Mouse (Mus musculus): ENCODE measurements around the gene Clca3b. TPM values are rescaled to one million over a fixed set of nuclear protein-coding genes. Genes with fewer than 3 reads are reported as not detected.
A peak's percentile ranks its signal among the peaks of the same experiment; 100 is the strongest.
"Not testable (repeated sequence)": the region's sequence is repeated elsewhere in the genome, so short reads cannot be mapped to it uniquely, and the experiment has no call there.

Gene Clca3b
- 5.8 and 6.3 TPM in 2 replicates for polyA plus RNA-seq (2015; fragmentation: Nextera tagmentation; extraction: Ambion mirVana)

DNA sequence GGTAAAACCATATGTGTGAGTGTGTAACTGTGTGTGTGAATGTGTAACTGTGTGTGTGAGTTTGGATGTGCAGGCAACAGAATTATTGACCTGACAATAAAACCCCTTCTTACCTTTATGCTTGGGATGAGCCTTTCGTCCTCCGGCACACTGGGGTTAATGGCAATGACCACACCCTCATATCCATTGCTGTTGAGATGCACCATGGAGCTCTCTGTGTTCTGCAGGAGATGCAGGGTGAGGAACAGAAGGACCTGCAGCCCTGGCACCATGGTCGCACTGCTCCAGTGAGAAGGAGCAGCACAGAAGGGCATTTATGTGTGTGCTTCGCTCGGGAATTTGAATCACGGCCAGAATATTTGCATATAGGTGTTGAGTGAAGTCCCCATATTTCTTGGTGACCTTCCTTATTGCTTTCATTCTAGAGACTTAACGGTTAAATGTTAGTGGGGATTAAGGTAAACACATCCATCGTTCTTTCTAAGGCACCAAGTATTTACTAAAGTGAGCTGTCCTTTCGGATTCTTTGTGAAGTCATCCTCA, at the start of gene Clca3b:
Clca3b (minus strand) TSS at position 344 of the 543 bp plus-strand sequence.
- not testable (repeated sequence) for H3K4me3 ChIP-seq (replicated peaks); H3K4me1 ChIP-seq (replicated peaks); H3K9ac ChIP-seq; H3K9me3 ChIP-seq; H3K27ac ChIP-seq; H3K27me3 ChIP-seq (replicated peaks); H3K36me3 ChIP-seq
- 47% methylated on average over 9 of the region's 9 CpGs for WGBS
- H3K4me2 ChIP-seq (replicated peaks): peak within 1 kb of the TSS; percentile 22; the same call in 1 of the 2 replicates
- ATAC-seq: peak; percentile 83

DNA sequence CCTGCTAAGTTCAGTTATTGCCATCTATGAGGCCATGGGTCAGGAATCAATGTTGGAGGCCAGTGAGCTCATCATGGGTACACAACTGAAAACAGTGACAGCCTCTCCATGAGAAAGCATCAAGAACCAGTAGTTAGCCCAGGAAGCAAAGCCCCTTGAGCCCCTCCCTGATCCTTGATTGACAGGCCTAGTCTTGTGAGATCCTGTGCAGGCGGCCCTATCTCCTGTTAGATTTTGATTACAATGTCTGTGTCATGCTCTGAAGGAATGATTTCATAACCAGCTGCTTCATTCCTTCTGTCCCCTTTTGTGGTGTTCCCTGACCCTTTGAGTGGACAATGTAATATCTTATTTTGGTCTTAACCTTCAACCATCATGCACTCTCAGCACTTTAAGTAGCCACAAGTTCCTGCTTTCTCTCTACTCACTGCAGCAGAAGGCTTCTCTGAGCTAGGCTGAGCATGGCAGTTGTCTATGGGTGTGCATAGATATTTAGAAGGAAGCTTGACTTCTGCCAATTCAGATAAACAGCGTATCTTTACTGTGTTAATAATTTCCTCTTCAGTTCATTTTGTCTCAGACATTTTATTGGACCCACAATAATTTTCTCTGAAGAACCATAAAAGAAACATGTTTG, 48.0 kb upstream of the Clca3b start:
- Histone ChIP-seq H3K36me3 (no peaks in the 10 kb centered on the region), H3K27me3 (replicated peaks) (no peaks in the 10 kb centered on the region), H3K9ac (no peak overlapping the region), H3K4me1 (replicated peaks) (no peaks in the 10 kb centered on the region), H3K4me2 (replicated peaks) (no peak overlapping the region), H3K4me3 (replicated peaks) (no peak overlapping the region), H3K9me3 (no peaks in the 10 kb centered on the region), H3K27ac (no peak overlapping the region)
- ATAC-seq: no peak
- 77% methylated on average over 2 of the region's 2 CpGs for WGBS

DNA sequence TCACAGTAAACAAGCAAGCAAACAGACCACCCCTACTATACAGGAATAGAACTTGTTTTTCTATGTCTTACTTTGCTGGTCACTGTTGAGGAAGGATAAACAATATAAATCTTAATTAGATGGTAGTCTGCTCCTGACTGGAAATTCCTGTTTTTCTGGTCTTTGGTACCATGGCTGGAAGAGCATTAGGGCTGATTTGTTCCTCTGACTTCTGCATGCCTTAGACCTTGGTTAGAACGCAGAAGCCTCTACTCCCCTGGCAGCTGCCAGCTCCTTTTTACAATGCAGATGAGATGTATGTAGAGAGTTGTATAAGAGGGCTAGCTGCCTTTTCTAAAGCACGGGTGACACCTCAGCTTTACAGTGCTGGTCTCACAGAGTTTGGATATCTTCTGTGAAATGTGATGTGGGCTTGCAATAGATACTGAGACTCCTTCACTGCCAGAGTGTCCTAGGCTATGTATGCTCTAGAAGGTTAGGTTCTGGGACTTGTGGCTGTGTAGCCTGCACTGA, 41.1 kb upstream of the Clca3b start:
- H3K9ac ChIP-seq: no peak overlapping the region
- whole genome bisulfite sequencing: 43% methylated on average over 2 of the region's 2 CpGs
- no peaks in the 10 kb centered on the region for H3K27me3 ChIP-seq (replicated peaks)
- H3K4me2 ChIP-seq (replicated peaks): no peak overlapping the region
- no peaks in the 10 kb centered on the region for H3K36me3 ChIP-seq
- no peak overlapping the region for H3K27ac ChIP-seq
- H3K4me1 ChIP-seq (replicated peaks): no peaks in the 10 kb centered on the region
- no peaks in the 10 kb centered on the region for H3K9me3 ChIP-seq
- H3K4me3 ChIP-seq (replicated peaks): no peak overlapping the region
- ATAC-seq: peak; percentile 52

GRCm38 (mm10) chr3:144886957-144887356, 37.8 kb upstream of the Clca3b start:
- Histone ChIP-seq H3K4me3 (replicated peaks) (no peak overlapping the region), H3K36me3 (no peaks in the 10 kb centered on the region), H3K9ac (no peak overlapping the region), H3K27me3 (replicated peaks) (no peaks in the 10 kb centered on the region), H3K4me1 (replicated peaks) (no peaks in the 10 kb centered on the region), H3K9me3 (no peaks in the 10 kb centered on the region), H3K4me2 (replicated peaks) (no peak overlapping the region), H3K27ac (no peak overlapping the region)
- ATAC-seq: peak; percentile 83

DNA sequence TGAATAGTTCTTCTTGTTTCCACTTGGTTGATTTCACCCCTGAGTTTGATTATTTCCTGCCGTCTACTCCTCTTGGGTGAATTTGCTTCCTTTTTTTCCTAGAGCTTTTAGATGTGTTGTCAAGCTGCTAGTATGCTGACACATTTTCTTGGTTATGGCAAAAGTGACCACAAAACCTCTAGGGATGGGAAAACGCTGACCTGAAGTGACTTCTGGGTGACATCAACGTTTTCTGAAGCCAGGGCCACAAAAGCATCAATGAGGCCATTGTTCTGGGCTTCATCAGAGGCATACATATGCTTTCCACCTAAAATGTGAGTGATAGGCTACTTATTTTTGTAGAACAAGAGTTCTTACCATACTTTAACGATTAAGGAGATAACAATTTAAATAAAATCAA, 22.9 kb upstream of the Clca3b start:
- not testable (repeated sequence) for H3K9ac ChIP-seq; H3K4me1 ChIP-seq (replicated peaks); ATAC-seq; H3K9me3 ChIP-seq; H3K4me3 ChIP-seq (replicated peaks); H3K27me3 ChIP-seq (replicated peaks); H3K27ac ChIP-seq; H3K36me3 ChIP-seq; H3K4me2 ChIP-seq (replicated peaks)
- WGBS: 68% methylated on average over 4 of the region's 4 CpGs

DNA sequence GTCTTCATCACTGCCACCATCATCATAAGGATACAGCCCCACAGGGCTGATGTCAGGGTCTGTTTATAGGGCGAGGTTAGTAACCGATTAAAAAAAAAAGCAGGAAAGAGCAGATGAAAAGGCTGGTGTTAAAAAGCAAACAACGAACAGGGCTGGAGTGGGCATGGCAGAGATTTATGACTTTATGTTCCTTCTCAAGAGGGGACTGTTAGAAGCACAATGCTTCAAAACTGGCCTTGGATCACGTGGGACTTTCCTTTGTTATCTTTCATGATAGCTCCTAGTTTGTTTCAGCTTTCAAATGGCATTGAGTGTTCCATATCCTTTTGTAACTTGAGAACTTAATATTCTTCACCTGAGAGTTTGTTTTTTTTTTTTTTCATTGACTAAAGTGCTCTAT, 427 bp upstream of the Clca3b start:
- H3K27ac ChIP-seq: no peak overlapping the region
- no peaks in the 10 kb centered on the region for H3K36me3 ChIP-seq
- no peaks in the 10 kb centered on the region for H3K9me3 ChIP-seq
- WGBS: 16% methylated on average over 4 of the region's 4 CpGs
- H3K9ac ChIP-seq: no peak overlapping the region
- peak overlapping the region; percentile 22; the same call in 1 of the 2 replicates for H3K4me2 ChIP-seq (replicated peaks)
- no peaks in the 10 kb centered on the region for H3K27me3 ChIP-seq (replicated peaks)
- H3K4me3 ChIP-seq (replicated peaks): no peak overlapping the region
- ATAC-seq: peak; percentile 93
- no peaks in the 10 kb centered on the region for H3K4me1 ChIP-seq (replicated peaks)

DNA sequence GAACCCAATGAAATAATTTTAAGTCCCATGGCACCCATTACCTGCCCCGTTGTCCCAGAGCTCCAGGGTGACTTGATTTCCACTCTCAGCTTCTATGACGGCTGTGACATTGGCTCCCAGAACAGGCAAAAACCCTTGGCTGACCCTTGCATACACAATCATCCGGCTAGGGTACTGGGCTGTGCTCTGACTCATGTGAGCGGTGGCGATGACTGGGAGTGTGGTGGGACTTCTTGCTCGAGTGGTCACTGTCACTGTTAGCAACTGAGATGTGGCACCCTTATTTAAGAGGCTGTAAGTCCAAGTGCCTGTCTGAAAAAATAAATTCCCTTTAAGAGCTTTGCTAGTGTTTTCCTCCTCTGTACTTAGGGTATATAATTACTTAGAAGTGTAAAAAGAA, 21.9 kb downstream of the Clca3b start:
- H3K27me3 ChIP-seq (replicated peaks): no peaks in the 10 kb centered on the region
- no peak overlapping the region for H3K4me3 ChIP-seq (replicated peaks)
- H3K9ac ChIP-seq: no peak overlapping the region
- ATAC-seq: no peak
- H3K36me3 ChIP-seq: no peaks in the 10 kb centered on the region
- no peaks in the 10 kb centered on the region for H3K9me3 ChIP-seq
- no peak overlapping the region for H3K4me2 ChIP-seq (replicated peaks)
- WGBS: 87% methylated on average over 6 of the region's 6 CpGs
- no peaks in the 10 kb centered on the region for H3K4me1 ChIP-seq (replicated peaks)
- H3K27ac ChIP-seq: no peak overlapping the region

DNA sequence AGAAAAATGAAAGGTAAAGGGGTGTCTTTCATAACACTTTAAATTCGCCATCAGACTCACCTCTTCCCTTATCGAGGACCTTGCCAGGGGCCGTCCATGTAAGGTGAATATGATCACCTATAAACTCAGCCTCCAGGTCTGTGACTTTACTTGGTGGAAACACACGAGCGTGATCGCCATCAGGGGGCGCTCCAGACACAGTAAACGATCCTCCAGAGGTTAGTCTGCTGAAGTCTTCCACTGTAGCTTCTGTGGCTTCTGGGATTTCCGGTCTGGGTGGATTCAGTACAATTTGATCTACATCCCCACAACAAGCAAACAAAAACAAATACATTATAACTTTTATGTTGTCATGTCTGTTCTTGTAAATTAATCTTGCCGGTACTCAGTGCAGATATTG, 24.0 kb downstream of the Clca3b start:
- 16% methylated on average over 10 of the region's 10 CpGs for WGBS
- Histone ChIP-seq H3K27ac (no peak overlapping the region), H3K4me3 (replicated peaks) (no peak overlapping the region), H3K9ac (no peak overlapping the region), H3K4me2 (replicated peaks) (no peak overlapping the region), H3K27me3 (replicated peaks) (no peaks in the 10 kb centered on the region), H3K4me1 (replicated peaks) (no peaks in the 10 kb centered on the region), H3K9me3 (no peaks in the 10 kb centered on the region), H3K36me3 (no peaks in the 10 kb centered on the region)
- ATAC-seq: peak; percentile 77; the same call in 1 of the 2 replicates

- H3K4me1 ChIP-seq (replicated peaks): no peaks in the 10 kb centered on the region
- WGBS: 77% methylated on average over 5 of the region's 5 CpGs
- H3K9ac ChIP-seq: no peak overlapping the region
- H3K4me3 ChIP-seq (replicated peaks): no peak overlapping the region
- H3K36me3 ChIP-seq: no peaks in the 10 kb centered on the region
- no peak overlapping the region for H3K4me2 ChIP-seq (replicated peaks)
- H3K27me3 ChIP-seq (replicated peaks): no peaks in the 10 kb centered on the region
- no peak for ATAC-seq
- no peak overlapping the region for H3K27ac ChIP-seq
- no peaks in the 10 kb centered on the region for H3K9me3 ChIP-seq
These were observed 25.8 kb downstream of the Clca3b start for GRCm38 (mm10) chr3:144823331-144823730.

DNA sequence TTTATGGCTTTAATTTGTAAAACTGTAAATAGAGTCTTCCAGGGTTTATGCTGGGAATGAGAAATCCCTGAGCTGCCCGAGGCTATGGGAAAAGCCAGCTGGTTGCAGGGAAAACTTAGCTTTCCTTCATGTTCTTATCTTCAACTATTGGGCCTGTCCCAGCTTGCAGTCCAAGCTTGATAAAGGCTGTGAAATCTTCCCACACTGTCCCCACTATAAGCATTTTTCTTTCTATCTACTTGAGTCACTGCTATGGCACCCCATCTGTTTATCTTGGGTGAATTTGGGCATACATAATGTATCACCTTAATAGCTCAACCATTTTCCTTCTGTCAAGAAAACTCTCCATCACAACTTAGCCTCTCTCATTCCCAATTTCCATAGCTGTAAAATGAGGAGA, 28.5 kb downstream of the Clca3b start:
- Histone ChIP-seq H3K9me3 (no peaks in the 10 kb centered on the region), H3K4me3 (replicated peaks) (no peak overlapping the region), H3K4me1 (replicated peaks) (no peaks in the 10 kb centered on the region), H3K27ac (no peak overlapping the region), H3K9ac (no peak overlapping the region), H3K36me3 (no peaks in the 10 kb centered on the region), H3K4me2 (replicated peaks) (no peak overlapping the region), H3K27me3 (replicated peaks) (no peaks in the 10 kb centered on the region)
- WGBS: 37% methylated on average over 1 of the region's 1 CpGs
- no peak for ATAC-seq

GRCm38 (mm10) chr3:144819219-144819618, 29.9 kb downstream of the Clca3b start, which contains the start of gene Clca3a2:
Gene Clca3a2 (minus strand): TSS chr3:144819494.
- not testable (repeated sequence) for H3K9me3 ChIP-seq; H3K27me3 ChIP-seq (replicated peaks); H3K4me1 ChIP-seq (replicated peaks); H3K36me3 ChIP-seq; H3K4me2 ChIP-seq (replicated peaks); H3K9ac ChIP-seq; H3K27ac ChIP-seq; H3K4me3 ChIP-seq (replicated peaks)
- ATAC-seq: peak; percentile 67
- 63% methylated on average over 6 of the region's 6 CpGs for WGBS

GRCm38 (mm10) chr3:144813336-144813735, 35.8 kb downstream of the Clca3b start:
- not testable (repeated sequence) for ATAC-seq; H3K9me3 ChIP-seq; H3K4me1 ChIP-seq (replicated peaks); H3K4me3 ChIP-seq (replicated peaks); H3K36me3 ChIP-seq; H3K27ac ChIP-seq; H3K9ac ChIP-seq; H3K27me3 ChIP-seq (replicated peaks); H3K4me2 ChIP-seq (replicated peaks)
- WGBS: 86% methylated on average over 6 of the region's 6 CpGs

GRCm38 (mm10) chr3:144811821-144812220, 37.3 kb downstream of the Clca3b start:
- 38% methylated on average over 3 of the region's 3 CpGs for WGBS
- ATAC-seq: no peak

More at GRCm38 (mm10) chr3:144811821-144812220, 37.3 kb downstream of the Clca3b start:
- H3K27ac ChIP-seq: no peak overlapping the region
- H3K9me3 ChIP-seq: no peaks in the 10 kb centered on the region
- no peaks in the 10 kb centered on the region for H3K27me3 ChIP-seq (replicated peaks)
- H3K9ac ChIP-seq: no peak overlapping the region
- no peak overlapping the region for H3K4me3 ChIP-seq (replicated peaks)
- no peaks in the 10 kb centered on the region for H3K4me1 ChIP-seq (replicated peaks)
- no peaks in the 10 kb centered on the region for H3K36me3 ChIP-seq
- H3K4me2 ChIP-seq (replicated peaks): no peak overlapping the region

All from intestine, embryonic 15.5 days (tissue).